Mouse (Mus musculus) myocyte (in vitro differentiated cells): ENCODE results near the gene Kirrel3.

Experiments used
- E2F4 ChIP-seq: IDR thresholded peaks from one replicate; pipeline ENCODE4 v1.6.1; 2011; ENCODE audit warnings: mild to moderate bottlenecking, control low read depth, moderate library complexity; ENCODE audit not compliant: insufficient read depth
- MAX ChIP-seq: IDR thresholded peaks from one replicate; pipeline ENCODE4 v1.6.1; 2011; ENCODE audit warnings: low read depth, mild to moderate bottlenecking, control low read depth
- POLR2A ChIP-seq: IDR thresholded peaks from one replicate; pipeline ENCODE4 v1.6.1; 2011; ENCODE audit warnings: low read depth, mild to moderate bottlenecking, control low read depth, moderate library complexity; ENCODE audit not compliant: insufficient read length
- POLR2AphosphoS2 ChIP-seq: IDR thresholded peaks from one replicate; pipeline ENCODE4 v1.6.1; 2011; ENCODE audit warnings: low read depth, control low read depth; ENCODE audit not compliant: insufficient read length
- TCF12 ChIP-seq: IDR thresholded peaks from one replicate; pipeline ENCODE4 v1.6.1; 2011; ENCODE audit warnings: mild to moderate bottlenecking, control low read depth; ENCODE audit not compliant: poor library complexity, insufficient read depth, severe bottlenecking
- TCF3 ChIP-seq: IDR thresholded peaks from one replicate; pipeline ENCODE4 v1.6.1; 2011; ENCODE audit warnings: low read depth, control low read depth; ENCODE audit not compliant: insufficient read length

DNA sequence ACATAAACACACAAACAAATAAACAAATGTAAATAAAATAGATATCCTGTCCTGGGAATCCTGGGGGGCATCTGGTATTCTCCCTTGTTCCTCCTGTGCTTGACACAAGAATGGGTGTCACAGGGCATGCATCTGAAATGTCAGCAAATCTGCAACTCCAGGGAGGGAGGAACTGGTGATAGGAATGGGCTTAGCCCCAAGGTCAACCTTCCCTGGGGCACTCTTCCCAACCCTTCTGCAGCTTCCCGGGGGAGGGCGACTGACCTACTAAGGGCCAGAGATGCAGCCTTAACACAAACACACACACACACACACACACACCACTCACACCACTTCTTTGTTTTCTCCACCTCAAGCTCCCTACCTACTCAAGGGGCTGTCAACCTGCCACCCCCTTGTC lies 509.4 kb downstream of the Kirrel3 start:
- TF ChIP-seq MAX (no peak), POLR2A (no peak), POLR2AphosphoS2 (no peak), TCF3 (no peak), E2F4 (no peak), TCF12 (no peak)
